Mouse (Mus musculus): ENCODE results near the gene Dnali1. TPM values are rescaled to one million over a fixed set of nuclear protein-coding genes. Genes with fewer than 3 reads are reported as not detected.

Dnali1 gene
- polyA plus RNA-seq, 1 experiment from 2014 or later, result 1.8 TPM

DNA sequence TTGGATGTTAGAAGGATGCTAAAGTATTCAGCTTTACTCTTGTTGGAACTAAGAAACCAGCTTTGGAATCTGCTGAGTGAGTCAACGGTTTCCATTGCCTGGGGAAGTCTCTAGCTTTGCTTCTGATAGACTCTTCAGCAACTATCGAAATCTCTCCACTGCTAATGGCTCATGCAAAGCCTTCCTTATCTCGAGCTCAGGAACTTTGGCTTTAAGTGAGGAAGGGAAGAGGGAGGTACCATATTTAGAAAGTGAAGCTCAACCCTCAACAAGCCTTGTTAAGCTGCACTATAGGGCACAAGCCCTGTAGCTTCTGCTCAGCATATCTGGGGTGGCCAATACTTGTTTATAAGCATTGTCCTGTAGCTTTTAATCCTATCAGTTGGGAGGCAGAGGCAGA lies 8.2 kb downstream of the Dnali1 start:
- H3K27me3 ChIP-seq (ENCODE audit: control insufficient read depth, insufficient read depth, low read length), result no peaks in the 10 kb centered on the region
- no peak overlapping the region for H3K9ac ChIP-seq
- no peak overlapping the region for H3K4me2 ChIP-seq (replicated peaks)
- no peaks in the 10 kb centered on the region for H3K9me3 ChIP-seq (ENCODE audit: control insufficient read depth, low read length)
- no peak overlapping the region for H3K4me3 ChIP-seq (replicated peaks; ENCODE audit: low read length)
- H3K27ac ChIP-seq, result no peak overlapping the region
- H3K36me3 ChIP-seq (replicated peaks; ENCODE audit: control insufficient read depth, insufficient read depth), result peaks cover 46% of the 10 kb centered on the region
- DNase-seq (ENCODE audit: low spot score) (no peak), ATAC-seq (ENCODE audit: low FRiP score) (no peak)
- no peaks in the 10 kb centered on the region for H3K4me1 ChIP-seq (replicated peaks; ENCODE audit: control insufficient read depth, insufficient read depth, low read length)
- WGBS, result 60% methylated on average over 3 of the region's 3 CpGs

DNA sequence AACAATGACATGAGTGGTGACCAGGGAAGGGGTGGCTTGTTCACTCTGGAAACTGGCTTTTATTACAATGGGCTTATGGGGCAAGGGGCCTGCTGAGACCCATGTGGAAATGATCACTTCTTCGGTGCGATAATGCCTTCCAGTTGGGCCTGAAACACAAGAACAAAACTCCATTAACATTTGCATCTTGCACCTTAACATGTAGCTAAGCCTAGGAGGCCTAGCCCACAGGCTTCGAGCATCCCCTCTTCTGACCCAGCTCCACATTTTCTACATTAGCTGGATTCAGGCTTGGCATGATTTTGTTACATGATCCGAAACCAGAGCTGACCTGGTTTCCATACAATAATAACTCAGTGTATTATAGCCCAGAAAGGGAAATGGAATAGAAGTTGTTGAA lies 9.0 kb downstream of the Dnali1 start:
- H3K4me1 ChIP-seq (replicated peaks; ENCODE audit: control insufficient read depth, insufficient read depth, low read length), result no peaks in the 10 kb centered on the region
- H3K9me3 ChIP-seq (ENCODE audit: control insufficient read depth, low read length), result no peaks in the 10 kb centered on the region
- H3K4me3 ChIP-seq (replicated peaks; ENCODE audit: low read length), result no peak overlapping the region
- DNase-seq (ENCODE audit: low spot score) (no peak), ATAC-seq (ENCODE audit: low FRiP score) (no peak)
- H3K9ac ChIP-seq, result no peak overlapping the region
- 88% methylated on average over 4 of the region's 4 CpGs for WGBS
- no peak overlapping the region for H3K27ac ChIP-seq
- no peaks in the 10 kb centered on the region for H3K27me3 ChIP-seq (ENCODE audit: control insufficient read depth, insufficient read depth, low read length)
- H3K36me3 ChIP-seq (replicated peaks; ENCODE audit: control insufficient read depth, insufficient read depth), result peaks cover 54% of the 10 kb centered on the region
- no peak overlapping the region for H3K4me2 ChIP-seq (replicated peaks)

DNA sequence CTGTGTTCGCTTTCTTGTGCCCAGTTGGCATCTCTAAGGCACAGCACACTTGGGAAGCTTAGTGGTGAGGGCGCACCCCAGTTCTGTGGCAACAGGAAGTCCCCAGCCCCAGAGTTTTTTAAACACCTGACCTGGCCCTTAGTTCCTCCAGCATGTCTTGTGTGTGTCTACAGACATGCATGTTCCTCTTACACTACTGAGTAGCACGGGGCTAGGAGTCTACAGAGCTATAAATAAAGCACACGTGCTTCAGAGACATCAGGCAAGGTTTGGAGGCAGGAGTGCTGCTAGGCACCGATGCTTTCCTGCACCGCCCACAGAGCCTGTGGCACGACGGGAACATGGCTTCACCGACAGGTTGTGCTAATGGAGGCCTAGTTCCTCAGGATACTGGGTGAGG lies 10.1 kb downstream of the Dnali1 start:
- DNase-seq (ENCODE audit: low spot score) (no peak), ATAC-seq (ENCODE audit: low FRiP score) (no peak)
- Histone ChIP-seq H3K4me2 (replicated peaks) (no peak overlapping the region), H3K4me1 (replicated peaks; ENCODE audit: control insufficient read depth, insufficient read depth, low read length) (no peaks in the 10 kb centered on the region), H3K36me3 (replicated peaks; ENCODE audit: control insufficient read depth, insufficient read depth) (peaks cover 64% of the 10 kb centered on the region), H3K4me3 (replicated peaks; ENCODE audit: low read length) (no peak overlapping the region), H3K9ac (no peak overlapping the region), H3K27me3 (ENCODE audit: control insufficient read depth, insufficient read depth, low read length) (no peaks in the 10 kb centered on the region), H3K9me3 (ENCODE audit: control insufficient read depth, low read length) (no peaks in the 10 kb centered on the region), H3K27ac (no peak overlapping the region)
- 95% methylated on average over 9 of the region's 9 CpGs for WGBS

DNA sequence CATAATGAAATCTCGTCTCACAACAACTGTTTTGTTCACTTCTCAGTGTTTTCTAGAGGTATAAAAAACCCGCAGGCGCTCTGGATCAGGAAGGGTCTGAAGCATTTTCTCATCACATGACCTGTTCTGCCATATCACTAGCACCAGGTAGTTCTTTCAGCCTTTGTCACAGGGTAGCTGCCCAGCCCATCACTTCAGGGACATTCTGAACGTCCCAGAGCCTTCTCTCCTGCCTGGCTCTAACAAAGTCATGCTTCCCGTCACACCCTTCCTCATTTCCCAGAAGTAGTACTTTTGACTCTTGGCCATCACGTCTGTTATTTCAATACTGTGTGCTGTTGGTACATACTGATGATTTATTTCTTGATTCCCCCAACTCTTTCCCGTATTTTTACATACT lies 21.0 kb downstream of the Dnali1 start:
- H3K9ac ChIP-seq, result no peak overlapping the region
- no peak overlapping the region for H3K4me3 ChIP-seq (replicated peaks; ENCODE audit: low read length)
- no peaks in the 10 kb centered on the region for H3K9me3 ChIP-seq (ENCODE audit: control insufficient read depth, low read length)
- no peaks in the 10 kb centered on the region for H3K4me1 ChIP-seq (replicated peaks; ENCODE audit: control insufficient read depth, insufficient read depth, low read length)
- DNase-seq (ENCODE audit: low spot score) (no peak), ATAC-seq (ENCODE audit: low FRiP score) (no peak)
- H3K4me2 ChIP-seq (replicated peaks), result no peak overlapping the region
- H3K36me3 ChIP-seq (replicated peaks; ENCODE audit: control insufficient read depth, insufficient read depth), result peaks cover 92% of the 10 kb centered on the region
- WGBS, result 92% methylated on average over 7 of the region's 7 CpGs
- H3K27me3 ChIP-seq (ENCODE audit: control insufficient read depth, insufficient read depth, low read length), result no peaks in the 10 kb centered on the region
- H3K27ac ChIP-seq, result no peak overlapping the region

DNA sequence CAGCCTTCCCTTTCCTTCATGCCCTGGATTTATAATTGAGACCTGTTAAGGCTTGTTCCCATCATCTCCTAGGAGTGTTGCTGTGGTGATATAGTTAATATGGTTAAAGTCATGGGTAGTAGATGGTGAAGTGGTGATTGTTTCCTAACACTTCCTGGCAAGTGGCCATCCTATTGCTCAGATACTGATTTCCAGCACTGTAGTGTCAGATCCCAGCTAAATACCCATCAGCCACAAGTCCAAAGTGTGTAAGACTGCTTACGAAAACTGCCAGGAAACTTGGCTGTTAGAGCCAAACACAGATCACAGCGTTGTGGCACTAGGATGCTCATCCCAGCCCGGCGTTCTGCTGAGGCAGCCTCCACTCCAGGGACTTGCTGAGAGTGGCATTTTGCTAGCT lies 31.2 kb downstream of the Dnali1 start:
- Histone ChIP-seq H3K27me3 (ENCODE audit: control insufficient read depth, insufficient read depth, low read length) (no peaks in the 10 kb centered on the region), H3K9me3 (ENCODE audit: control insufficient read depth, low read length) (no peaks in the 10 kb centered on the region), H3K4me2 (replicated peaks) (no peak overlapping the region), H3K4me1 (replicated peaks; ENCODE audit: control insufficient read depth, insufficient read depth, low read length) (peaks cover 11% of the 10 kb centered on the region), H3K4me3 (replicated peaks; ENCODE audit: low read length) (no peak overlapping the region), H3K27ac (no peak overlapping the region), H3K9ac (no peak overlapping the region), H3K36me3 (replicated peaks; ENCODE audit: control insufficient read depth, insufficient read depth) (peaks cover 43% of the 10 kb centered on the region)
- DNase-seq (ENCODE audit: low spot score) (no peak), ATAC-seq (ENCODE audit: low FRiP score) (no peak)
- WGBS, result 75% methylated on average over 4 of the region's 4 CpGs

DNA sequence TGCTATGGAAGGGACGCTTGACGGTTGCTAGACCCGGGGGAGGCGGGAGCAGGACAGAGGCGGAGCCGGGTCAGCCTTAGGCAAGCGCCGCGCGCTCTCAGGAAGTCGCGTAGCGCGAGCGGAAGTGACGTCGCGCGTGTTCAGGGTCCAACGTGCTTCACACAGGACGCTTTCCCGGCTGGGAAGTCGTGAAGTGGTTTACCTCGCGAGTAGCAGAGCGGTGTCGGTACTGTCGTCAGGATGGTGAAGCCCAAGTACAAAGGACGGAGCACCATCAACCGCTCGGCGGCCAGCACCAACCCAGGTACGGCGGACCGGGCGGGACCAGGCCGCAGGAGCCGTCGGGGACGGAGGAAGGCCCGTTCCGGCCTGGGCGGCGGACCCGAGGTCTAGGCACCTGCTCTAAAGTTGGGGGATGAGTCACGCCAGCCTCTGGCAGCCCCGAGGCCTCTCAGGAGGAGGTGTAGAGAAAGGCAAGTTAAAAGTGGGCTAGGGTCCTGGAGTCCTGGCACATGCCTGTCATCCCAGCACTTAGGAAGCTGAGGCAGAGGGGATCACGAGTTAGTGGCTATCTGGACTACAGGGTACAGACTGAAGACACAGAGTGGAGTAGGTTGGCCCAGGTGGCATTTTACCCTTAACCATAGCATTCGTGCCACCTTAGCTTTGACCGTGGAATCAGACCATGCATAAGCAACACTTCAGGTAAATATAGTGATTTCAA lies 35.5 kb downstream of the Dnali1 start:
- H3K9me3 ChIP-seq (ENCODE audit: control insufficient read depth, low read length), result no peaks in the 10 kb centered on the region
- H3K36me3 ChIP-seq (replicated peaks; ENCODE audit: control insufficient read depth, insufficient read depth), result peaks cover 10% of the 10 kb centered on the region
- 1% methylated on average over 50 of the region's 50 CpGs for WGBS
- H3K4me2 ChIP-seq (replicated peaks), result peak overlapping the region; percentile 88
- H3K27me3 ChIP-seq (ENCODE audit: control insufficient read depth, insufficient read depth, low read length), result no peaks in the 10 kb centered on the region
- H3K27ac ChIP-seq, result peak overlapping the region; percentile 70
- DNase-seq (ENCODE audit: low spot score) (peak; percentile 97), ATAC-seq (ENCODE audit: low FRiP score) (peak; percentile 97)
- H3K4me3 ChIP-seq (replicated peaks; ENCODE audit: low read length), result peak overlapping the region; percentile 92
- peak overlapping the region; percentile 89 for H3K9ac ChIP-seq
- peaks cover 13% of the 10 kb centered on the region for H3K4me1 ChIP-seq (replicated peaks; ENCODE audit: control insufficient read depth, insufficient read depth, low read length)

DNA sequence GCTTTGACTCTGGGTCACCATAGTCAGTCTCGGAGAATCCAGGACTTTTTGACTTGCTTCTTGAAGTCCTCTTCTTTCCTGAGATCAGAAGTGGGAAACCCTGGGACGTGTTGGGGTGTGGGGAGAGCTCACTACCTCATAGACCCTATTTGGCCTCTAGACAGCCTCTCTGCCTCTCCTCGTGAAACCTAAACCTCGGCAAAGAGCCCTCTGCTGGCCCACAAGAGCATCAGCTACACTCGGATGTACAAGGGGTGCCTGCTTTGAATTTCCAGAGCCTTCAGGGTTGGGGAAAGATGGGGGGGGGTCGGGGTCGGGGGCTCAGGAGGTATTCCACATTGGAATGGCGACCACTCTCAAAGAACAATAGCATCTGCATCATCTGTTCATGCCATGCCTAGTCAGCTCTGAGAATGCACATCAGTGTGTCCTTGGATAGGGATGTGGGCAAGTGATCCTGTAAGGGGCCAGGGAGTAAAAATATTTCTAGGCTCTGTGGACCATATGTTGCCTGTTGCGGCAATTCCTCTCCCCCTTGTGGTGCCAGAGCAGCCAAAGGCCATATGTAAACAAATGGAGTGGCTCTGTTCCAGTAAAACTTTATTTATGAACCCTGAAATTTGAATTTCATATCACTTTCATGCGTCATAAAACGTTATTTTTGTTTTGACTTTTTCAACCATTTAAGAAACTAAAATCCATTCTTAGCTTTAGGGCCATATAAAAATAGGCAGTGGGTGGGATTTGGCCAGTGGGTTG lies 44.5 kb downstream of the Dnali1 start:
- no peak overlapping the region for H3K4me3 ChIP-seq (replicated peaks; ENCODE audit: low read length)

DNA sequence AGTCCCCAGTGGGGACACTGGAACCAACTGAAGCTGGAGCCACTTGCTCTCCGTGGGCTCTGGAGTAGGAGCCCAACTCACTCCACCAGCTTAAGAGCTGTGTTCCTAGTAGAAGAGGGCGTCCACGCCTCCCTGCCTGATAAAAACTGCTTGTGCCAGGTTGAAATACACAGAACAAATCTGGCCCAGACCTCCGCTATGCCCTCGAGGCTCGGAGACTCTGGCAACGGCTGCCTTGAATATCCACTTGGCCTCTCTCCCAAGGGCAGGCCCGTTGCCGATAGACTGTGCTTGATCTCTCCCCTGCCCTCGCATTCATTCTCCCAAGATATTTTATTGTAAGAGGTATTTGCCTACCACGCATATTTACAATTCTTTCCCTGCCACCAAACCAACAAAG lies 48.1 kb downstream of the Dnali1 start:
- ATAC-seq (ENCODE audit: low FRiP score) (no peak), DNase-seq (ENCODE audit: low spot score) (no peak)
- no peak overlapping the region for H3K4me2 ChIP-seq (replicated peaks)
- 77% methylated on average over 11 of the region's 11 CpGs for WGBS
- H3K4me1 ChIP-seq (replicated peaks; ENCODE audit: control insufficient read depth, insufficient read depth, low read length), result no peaks in the 10 kb centered on the region
- no peaks in the 10 kb centered on the region for H3K9me3 ChIP-seq (ENCODE audit: control insufficient read depth, low read length)
- H3K36me3 ChIP-seq (replicated peaks; ENCODE audit: control insufficient read depth, insufficient read depth), result no peaks in the 10 kb centered on the region
- H3K4me3 ChIP-seq (replicated peaks; ENCODE audit: low read length), result no peak overlapping the region
- no peak overlapping the region for H3K27ac ChIP-seq
- H3K27me3 ChIP-seq (ENCODE audit: control insufficient read depth, insufficient read depth, low read length), result no peaks in the 10 kb centered on the region
- H3K9ac ChIP-seq, result no peak overlapping the region

More for the DNA sequence above, 44.5 kb downstream of the Dnali1 start:
- no peaks in the 10 kb centered on the region for H3K9me3 ChIP-seq (ENCODE audit: control insufficient read depth, low read length)
- WGBS, result 34% methylated on average over 11 of the region's 11 CpGs
- no peak overlapping the region for H3K27ac ChIP-seq
- H3K4me2 ChIP-seq (replicated peaks), result no peak overlapping the region
- H3K27me3 ChIP-seq (ENCODE audit: control insufficient read depth, insufficient read depth, low read length), result no peaks in the 10 kb centered on the region
- no peaks in the 10 kb centered on the region for H3K36me3 ChIP-seq (replicated peaks; ENCODE audit: control insufficient read depth, insufficient read depth)
- ATAC-seq (ENCODE audit: low FRiP score), result no peak
- H3K4me1 ChIP-seq (replicated peaks; ENCODE audit: control insufficient read depth, insufficient read depth, low read length), result no peaks in the 10 kb centered on the region
- peak; percentile 48 for DNase-seq (ENCODE audit: low spot score)
- no peak overlapping the region for H3K9ac ChIP-seq

DNA sequence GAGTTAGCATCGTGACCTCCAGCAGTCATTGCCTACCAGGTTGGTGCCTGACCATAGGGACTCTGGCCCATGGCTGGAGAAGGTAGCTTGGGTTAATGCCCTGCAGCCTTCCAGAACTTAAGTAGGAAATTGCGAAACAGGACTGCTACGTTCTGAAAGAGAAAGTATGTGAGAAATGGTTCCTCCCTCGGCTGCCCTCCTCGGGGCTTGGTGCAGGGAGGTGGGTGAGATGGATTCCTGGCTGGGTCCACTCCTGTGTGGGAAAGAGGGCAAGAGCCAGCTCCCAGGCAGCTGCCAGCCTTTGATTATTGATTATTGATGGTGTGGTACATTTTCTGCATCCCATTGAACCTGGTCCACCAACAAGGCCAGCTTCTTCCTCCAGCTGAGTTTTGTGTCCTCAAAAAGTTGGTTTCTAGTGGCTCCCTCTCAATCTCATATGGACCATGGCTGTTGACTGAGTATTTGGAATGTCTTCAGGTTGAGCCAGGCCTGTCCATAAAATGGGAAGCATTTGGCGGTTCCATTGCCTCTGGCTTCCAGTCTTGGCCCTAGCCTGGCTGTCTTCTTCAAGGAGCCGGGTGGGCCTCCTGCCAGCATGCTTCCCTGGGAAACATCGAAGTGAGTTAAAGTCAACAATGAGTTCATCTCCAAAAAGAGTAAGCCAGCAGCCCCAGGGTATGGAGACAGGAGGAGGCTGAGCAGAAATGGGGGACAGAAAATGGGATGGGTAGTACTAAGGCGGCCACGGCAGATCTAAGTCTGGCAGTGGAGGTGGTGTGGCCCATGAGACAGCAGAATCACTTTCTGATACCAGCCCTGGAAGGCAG lies 49.5 kb downstream of the Dnali1 start, which contains the start of gene Gnl2:
Gene Gnl2 (plus strand): TSS at position 780 of the 830 bp plus-strand sequence.
- no peak within 1 kb of the TSS for H3K27ac ChIP-seq
- no peaks in the 10 kb centered on the region for H3K36me3 ChIP-seq (replicated peaks; ENCODE audit: control insufficient read depth, insufficient read depth)
- H3K4me3 ChIP-seq (replicated peaks; ENCODE audit: low read length), result no peak within 1 kb of the TSS
- no peaks in the 10 kb centered on the region for H3K9me3 ChIP-seq (ENCODE audit: control insufficient read depth, low read length)
- H3K9ac ChIP-seq, result no peak within 1 kb of the TSS
- ATAC-seq (ENCODE audit: low FRiP score) (no peak), DNase-seq (ENCODE audit: low spot score) (no peak)
- 89% methylated on average over 10 of the region's 10 CpGs for whole genome bisulfite sequencing
- H3K27me3 ChIP-seq (ENCODE audit: control insufficient read depth, insufficient read depth, low read length), result no peaks in the 10 kb centered on the region
- H3K4me2 ChIP-seq (replicated peaks), result no peak within 1 kb of the TSS
- H3K4me1 ChIP-seq (replicated peaks; ENCODE audit: control insufficient read depth, insufficient read depth, low read length), result no peaks in the 10 kb centered on the region

Data from hindbrain, embryonic 14.5 days (tissue).